Mouse (Mus musculus) embryonic facial prominence, embryonic 14.5 days (tissue): ENCODE measurements around the gene Ldlrap1. TPM values are rescaled to one million over a fixed set of nuclear protein-coding genes. Genes with fewer than 3 reads are reported as not detected.
"Not testable (repeated sequence)": the region's sequence is repeated elsewhere in the genome, so short reads cannot be mapped to it uniquely, and the experiment has no call there.

Experiments used
- ATAC-seq: fragments of 200-750 bp; cut with Nextera tagmentation; 2 replicates; pipeline ENCODE4 v1.8.0; 2017; ENCODE audit warnings: low read depth, moderate number of reproducible peaks, moderate TSS enrichment
- DNase-seq: peaks from one replicate; pipeline ENCODE4 v3.0.0-alpha.2; 2015; ENCODE audit warnings: low spot score
- H3K27ac ChIP-seq: fragments of 300-500 bp; sonication (generic); replicated peaks from 2 replicates; pipeline ENCODE4 v1.5.1; 2014; ENCODE audit warnings: low read depth, mild to moderate bottlenecking, low read length, moderate library complexity
- H3K27me3 ChIP-seq: fragments of 300-500 bp; sonication (generic); replicated peaks from 2 replicates; pipeline ENCODE4 v1.6.1; 2014; ENCODE audit warnings: low read length; ENCODE audit not compliant: control insufficient read depth, insufficient read depth
- H3K36me3 ChIP-seq: fragments of 300-500 bp; sonication (generic); 2 replicates; pipeline ENCODE4 v1.6.1; 2014; ENCODE audit warnings: low read length, mixed read lengths; ENCODE audit not compliant: control insufficient read depth, insufficient read depth
- H3K4me1 ChIP-seq: fragments of 300-500 bp; sonication (generic); 2 replicates; pipeline ENCODE4 v1.6.1; 2014; ENCODE audit warnings: antibody characterized with exemption, low read length; ENCODE audit not compliant: control insufficient read depth, insufficient read depth
- H3K4me2 ChIP-seq: fragments of 300-500 bp; sonication (generic); 2 replicates; pipeline ENCODE4 v1.6.1; 2014; ENCODE audit warnings: low read depth, mild to moderate bottlenecking, low read length, moderate library complexity, mixed read lengths
- H3K4me3 ChIP-seq: fragments of 300-500 bp; sonication (generic); 2 replicates; pipeline ENCODE4 v1.5.1; 2014; ENCODE audit warnings: low read depth, mild to moderate bottlenecking, low read length
- H3K9ac ChIP-seq: fragments of 300-500 bp; sonication (generic); 2 replicates; pipeline ENCODE4 v1.6.1; 2014; ENCODE audit warnings: low read depth, mild to moderate bottlenecking, low read length, moderate library complexity, mixed read lengths
- H3K9me3 ChIP-seq: fragments of 300-500 bp; sonication (generic); 2 replicates; pipeline ENCODE4 v1.6.1; 2016; ENCODE audit warnings: low read length; ENCODE audit not compliant: control insufficient read depth
- WGBS: fragments of 180-500 bp; shearing (Covaris S2); extraction: QIAGEN DNeasy Blood & Tissue Kit; methylation state at CpG from one replicate; pipeline ENCODE4 v1.1.7; 2014; 5-methylcytosine and 5-hydroxymethylcytosine counted together
- polyA plus RNA-seq: library from polyadenylated mRNA; unstranded; fragments of >200 nt; fragmentation: Nextera tagmentation; extraction: Ambion mirVana; gene quantifications from 2 replicates; pipeline ENCODE4 v1.2.1, GENCODE M21; 2014

Ldlrap1 gene
- polyA plus RNA-seq, 1 experiment from 2014 or later = 22.9 TPM

GRCm38 (mm10) chr4:134799272-134799671 lies 31.4 kb upstream of the Ldlrap1 start:
- H3K9me3 ChIP-seq = no peaks in the 10 kb centered on the region
- DNase-seq = peak; percentile 81
- H3K4me1 ChIP-seq = peaks cover 13% of the 10 kb centered on the region; the same call in 1 of the 2 replicates
- peaks cover 32% of the 10 kb centered on the region for H3K36me3 ChIP-seq
- H3K4me2 ChIP-seq = no peak overlapping the region
- H3K27me3 ChIP-seq = no peaks in the 10 kb centered on the region
- WGBS = 9% methylated on average over 4 of the region's 4 CpGs
- H3K9ac ChIP-seq = no peak overlapping the region
- peak; percentile 66 for ATAC-seq
- no peak overlapping the region for H3K4me3 ChIP-seq
- no peak overlapping the region for H3K27ac ChIP-seq

- H3K4me3 ChIP-seq = no peak overlapping the region
- DNase-seq = no peak
- H3K27me3 ChIP-seq = no peaks in the 10 kb centered on the region
- peaks cover 10% of the 10 kb centered on the region; the same call in 1 of the 2 replicates for H3K4me1 ChIP-seq
- peaks cover 28% of the 10 kb centered on the region for H3K36me3 ChIP-seq
- no peak for ATAC-seq
- H3K9ac ChIP-seq = no peak overlapping the region
- WGBS = 40% methylated on average over 3 of the region's 3 CpGs
- no peaks in the 10 kb centered on the region for H3K9me3 ChIP-seq
- H3K4me2 ChIP-seq = no peak overlapping the region
- no peak overlapping the region for H3K27ac ChIP-seq
Measured at GRCm38 (mm10) chr4:134798861-134799260, 31.0 kb upstream of the Ldlrap1 start.

- Histone ChIP-seq H3K4me2 (no peak overlapping the region), H3K9ac (no peak overlapping the region), H3K36me3 (peaks cover 16% of the 10 kb centered on the region), H3K4me3 (no peak overlapping the region), H3K9me3 (no peaks in the 10 kb centered on the region), H3K27ac (no peak overlapping the region), H3K4me1 (peaks cover 5% of the 10 kb centered on the region; the same call in 1 of the 2 replicates), H3K27me3 (no peaks in the 10 kb centered on the region)
- ATAC-seq = no peak
- 68% methylated on average over 6 of the region's 6 CpGs for WGBS
- no peak for DNase-seq
Measured at GRCm38 (mm10) chr4:134797621-134798020, 29.8 kb upstream of the Ldlrap1 start.

- Histone ChIP-seq H3K4me3 (no peak overlapping the region), H3K36me3 (peaks cover 7% of the 10 kb centered on the region), H3K27ac (no peak overlapping the region), H3K4me1 (no peaks in the 10 kb centered on the region), H3K9me3 (no peaks in the 10 kb centered on the region), H3K9ac (no peak overlapping the region), H3K27me3 (no peaks in the 10 kb centered on the region), H3K4me2 (no peak overlapping the region)
- ATAC-seq (no peak), DNase-seq (peak; percentile 71)
- WGBS = 25% methylated on average over 7 of the region's 7 CpGs
Measured at GRCm38 (mm10) chr4:134796581-134797361, 28.9 kb upstream of the Ldlrap1 start.

- Histone ChIP-seq H3K36me3 (no peaks in the 10 kb centered on the region), H3K4me2 (no peak overlapping the region), H3K4me3 (no peak overlapping the region), H3K27ac (no peak overlapping the region), H3K9ac (no peak overlapping the region), H3K4me1 (no peaks in the 10 kb centered on the region), H3K27me3 (no peaks in the 10 kb centered on the region), H3K9me3 (no peaks in the 10 kb centered on the region)
- DNase-seq (no peak), ATAC-seq (no peak)
- WGBS = 70% methylated on average over 5 of the region's 5 CpGs
Measured at GRCm38 (mm10) chr4:134795819-134796485, 28.1 kb upstream of the Ldlrap1 start.

GRCm38 (mm10) chr4:134794959-134795358 lies 27.1 kb upstream of the Ldlrap1 start:
- not testable (repeated sequence) for H3K36me3 ChIP-seq, H3K4me2 ChIP-seq, DNase-seq, H3K9ac ChIP-seq, H3K4me3 ChIP-seq, H3K9me3 ChIP-seq, H3K27me3 ChIP-seq, H3K4me1 ChIP-seq, H3K27ac ChIP-seq, ATAC-seq

- 45% methylated on average over 10 of the region's 10 CpGs for WGBS
- no peak overlapping the region for H3K27ac ChIP-seq
- no peak overlapping the region for H3K9ac ChIP-seq
- H3K4me2 ChIP-seq = no peak overlapping the region
- no peaks in the 10 kb centered on the region for H3K27me3 ChIP-seq
- no peak for ATAC-seq
- H3K9me3 ChIP-seq = no peaks in the 10 kb centered on the region
- H3K36me3 ChIP-seq = no peaks in the 10 kb centered on the region
- H3K4me3 ChIP-seq = no peak overlapping the region
- DNase-seq = peak; percentile 71
- no peaks in the 10 kb centered on the region for H3K4me1 ChIP-seq
Measured at GRCm38 (mm10) chr4:134793213-134793956, 25.6 kb upstream of the Ldlrap1 start.

GRCm38 (mm10) chr4:134791731-134792130 lies 23.9 kb upstream of the Ldlrap1 start:
- ATAC-seq = no peak
- H3K9ac ChIP-seq = no peak overlapping the region
- H3K4me3 ChIP-seq = no peak overlapping the region
- no peaks in the 10 kb centered on the region for H3K27me3 ChIP-seq
- H3K4me2 ChIP-seq = no peak overlapping the region
- no peak overlapping the region for H3K27ac ChIP-seq
- DNase-seq = no peak
- WGBS = 63% methylated on average over 6 of the region's 6 CpGs
- no peaks in the 10 kb centered on the region for H3K36me3 ChIP-seq
- H3K4me1 ChIP-seq = no peaks in the 10 kb centered on the region
- H3K9me3 ChIP-seq = no peaks in the 10 kb centered on the region
